Mouse (Mus musculus) thymus, postnatal 4 days (tissue): ENCODE data around the gene Abcd2.

Experiments used
- DNase-seq: peaks from one replicate; pipeline ENCODE4 v3.0.0; 2021

Abcd2 gene

GRCm38 (mm10) chr15:91153311-91153710 is 38.3 kb downstream of the Abcd2 start:
- DNase-seq = no peak

- no peak for DNase-seq
These were observed 39.0 kb downstream of the Abcd2 start for GRCm38 (mm10) chr15:91152592-91152991.

GRCm38 (mm10) chr15:91124584-91124983 is 67.0 kb downstream of the Abcd2 start:
- DNase-seq = no peak

- no peak for DNase-seq
These were observed 78.9 kb downstream of the Abcd2 start for GRCm38 (mm10) chr15:91112555-91113209.

GRCm38 (mm10) chr15:91108102-91108659 is 83.4 kb downstream of the Abcd2 start:
- no peak for DNase-seq

- no peak for DNase-seq
These were observed 86.7 kb downstream of the Abcd2 start for GRCm38 (mm10) chr15:91104934-91105333.

GRCm38 (mm10) chr15:91104276-91104675 is 87.3 kb downstream of the Abcd2 start:
- DNase-seq = no peak

- DNase-seq = no peak
These were observed 87.8 kb downstream of the Abcd2 start for GRCm38 (mm10) chr15:91103814-91104213.

GRCm38 (mm10) chr15:91103305-91103704 is 88.3 kb downstream of the Abcd2 start:
- no peak for DNase-seq

GRCm38 (mm10) chr15:91096606-91097005 is 95.0 kb downstream of the Abcd2 start:
- DNase-seq = no peak
